Mouse (Mus musculus) thymus, adult 2 months (tissue): Measurements from ENCODE around the gene Rxra. TPM values are rescaled to one million over a fixed set of nuclear protein-coding genes. Genes with fewer than 3 reads are reported as not detected.

ENCODE experiments used
- DNase-seq: peaks from one replicate; pipeline ENCODE4 v3.0.0; 2021
- H3K27ac ChIP-seq: fragments of 200-500 bp; 2 replicates; pipeline ENCODE4 v1.5.1; 2012; ENCODE audit warnings: low read length, control low read depth; ENCODE audit not compliant: control insufficient read depth, insufficient read depth
- H3K27me3 ChIP-seq: fragments of 200-500 bp; 2 replicates; pipeline ENCODE4 v1.6.1; 2012; ENCODE audit warnings: mild to moderate bottlenecking, low read length, moderate library complexity, mixed read lengths; ENCODE audit not compliant: control insufficient read depth, insufficient read depth
- H3K36me3 ChIP-seq: fragments of 200-500 bp; 2 replicates; pipeline ENCODE4 v1.6.1; 2012; ENCODE audit warnings: mild to moderate bottlenecking, low read length, moderate library complexity; ENCODE audit not compliant: control insufficient read depth, insufficient read depth
- H3K4me1 ChIP-seq: fragments of 200-500 bp; replicated peaks from 2 replicates; pipeline ENCODE4 v1.6.1; 2012; ENCODE audit warnings: low read length; ENCODE audit not compliant: control insufficient read depth, insufficient read depth
- H3K4me3 ChIP-seq: fragments of 200-500 bp; 2 replicates; pipeline ENCODE4 v1.5.1; 2012; ENCODE audit warnings: mild to moderate bottlenecking, low read length, control low read depth, moderate library complexity; ENCODE audit not compliant: control insufficient read depth, insufficient read depth
- CTCF ChIP-seq: fragments of 200-500 bp; IDR thresholded peaks from 2 replicates; pipeline ENCODE4 v1.5.1; 2012; ENCODE audit warnings: mild to moderate bottlenecking, control low read depth, low read length, moderate library complexity, borderline replicate concordance; ENCODE audit not compliant: control insufficient read depth, poor library complexity, insufficient read depth; ENCODE audit errors: extremely low read depth
- POLR2A ChIP-seq: fragments of 200-500 bp; IDR thresholded peaks from 2 replicates; pipeline ENCODE4 v1.6.1; 2012; ENCODE audit warnings: mild to moderate bottlenecking, low read length, control low read depth, moderate library complexity; ENCODE audit not compliant: control insufficient read depth, poor library complexity, insufficient read depth; ENCODE audit errors: extremely low read depth
- WGBS: fragments of 180-500 bp; shearing (Covaris S2); methylation state at CpG from one replicate; pipeline ENCODE4 v1.1.7; 2018; 5-methylcytosine and 5-hydroxymethylcytosine counted together
- polyA plus RNA-seq: library from polyadenylated mRNA; depleted of rRNA; stranded (reverse); fragments of >200 nt; gene quantifications from 2 replicates; pipeline ENCODE4 v1.2.3, GENCODE M21; 2012

Gene Rxra
- polyA plus RNA-seq, 1 experiment, result 40.3 TPM

DNA sequence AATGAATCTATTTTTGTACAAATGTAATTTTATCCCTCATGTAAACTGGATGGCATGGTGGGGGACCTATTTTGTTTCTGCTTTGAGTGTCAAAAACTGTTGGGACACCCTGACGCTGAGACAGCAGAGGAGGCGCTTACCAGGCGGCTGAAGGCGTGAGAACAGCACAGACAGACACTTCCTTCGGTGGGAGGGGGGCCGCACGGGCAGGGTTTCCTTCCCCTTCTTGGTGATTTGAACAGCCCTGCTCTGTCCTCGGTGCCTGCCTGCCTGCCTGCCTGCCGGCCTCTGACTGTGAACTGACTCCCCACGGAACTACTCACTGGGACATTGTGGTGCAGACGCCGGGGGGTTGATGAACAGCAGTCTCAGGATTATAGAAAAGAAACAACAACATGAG, 86.3 kb downstream of the Rxra start:
- Histone ChIP-seq H3K27me3 (no peaks in the 10 kb centered on the region), H3K4me1 (peaks cover 4% of the 10 kb centered on the region; the same call in 1 of the 2 replicates), H3K36me3 (no peaks in the 10 kb centered on the region), H3K27ac (no peak overlapping the region), H3K4me3 (no peak overlapping the region)
- TF ChIP-seq CTCF, result no peak
- no peak for TF ChIP-seq POLR2A
- no peak for DNase-seq
- 34% methylated on average over 12 of the region's 12 CpGs for WGBS

DNA sequence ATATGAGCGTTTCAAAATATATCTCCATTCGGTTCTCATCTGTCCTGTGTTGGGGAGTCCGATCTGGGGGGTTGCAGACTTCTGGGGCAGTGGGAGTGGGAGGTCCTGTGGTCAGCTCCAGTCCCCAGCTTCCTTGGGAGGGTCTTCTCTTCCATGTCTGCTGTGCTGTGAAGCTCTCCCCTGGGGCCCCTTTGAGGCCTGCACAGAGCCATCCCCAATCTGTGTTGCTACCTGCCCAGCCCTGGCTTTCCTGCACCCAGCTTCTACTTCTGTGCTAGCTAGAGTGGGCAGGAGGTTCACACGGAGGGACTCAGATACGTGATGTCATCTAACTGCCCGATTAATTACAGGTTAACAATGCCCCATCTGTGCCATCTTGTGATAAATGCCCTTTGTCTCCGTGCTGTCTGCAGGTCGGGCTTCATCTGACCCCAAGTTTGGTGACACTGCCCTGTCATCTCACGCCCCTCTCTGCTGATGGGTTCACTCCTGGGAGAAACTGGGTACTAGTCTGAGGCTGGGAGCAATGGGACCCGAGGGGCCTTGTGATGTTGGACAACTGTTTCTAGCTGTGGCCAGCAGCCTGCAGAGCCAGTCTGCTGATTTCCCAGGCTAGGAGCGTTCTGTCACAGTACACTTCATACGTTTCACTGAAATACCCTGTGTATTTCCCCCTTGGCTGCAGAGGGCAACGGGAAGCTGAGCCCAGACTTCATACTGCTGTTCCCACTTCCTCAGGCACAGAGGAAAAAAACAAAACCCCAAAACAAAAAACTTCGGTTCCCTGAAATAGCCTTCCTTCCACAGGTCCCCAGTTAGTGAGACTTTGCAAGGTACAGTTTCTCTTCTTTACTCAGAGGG, 86.9 kb downstream of the Rxra start:
- WGBS, result 88% methylated on average over 14 of the region's 14 CpGs
- Histone ChIP-seq H3K27ac (no peak overlapping the region), H3K4me3 (no peak overlapping the region), H3K27me3 (no peaks in the 10 kb centered on the region), H3K36me3 (no peaks in the 10 kb centered on the region), H3K4me1 (peaks cover 4% of the 10 kb centered on the region; the same call in 1 of the 2 replicates)
- DNase-seq, result no peak
- no peak for TF ChIP-seq CTCF
- no peak for TF ChIP-seq POLR2A

DNA sequence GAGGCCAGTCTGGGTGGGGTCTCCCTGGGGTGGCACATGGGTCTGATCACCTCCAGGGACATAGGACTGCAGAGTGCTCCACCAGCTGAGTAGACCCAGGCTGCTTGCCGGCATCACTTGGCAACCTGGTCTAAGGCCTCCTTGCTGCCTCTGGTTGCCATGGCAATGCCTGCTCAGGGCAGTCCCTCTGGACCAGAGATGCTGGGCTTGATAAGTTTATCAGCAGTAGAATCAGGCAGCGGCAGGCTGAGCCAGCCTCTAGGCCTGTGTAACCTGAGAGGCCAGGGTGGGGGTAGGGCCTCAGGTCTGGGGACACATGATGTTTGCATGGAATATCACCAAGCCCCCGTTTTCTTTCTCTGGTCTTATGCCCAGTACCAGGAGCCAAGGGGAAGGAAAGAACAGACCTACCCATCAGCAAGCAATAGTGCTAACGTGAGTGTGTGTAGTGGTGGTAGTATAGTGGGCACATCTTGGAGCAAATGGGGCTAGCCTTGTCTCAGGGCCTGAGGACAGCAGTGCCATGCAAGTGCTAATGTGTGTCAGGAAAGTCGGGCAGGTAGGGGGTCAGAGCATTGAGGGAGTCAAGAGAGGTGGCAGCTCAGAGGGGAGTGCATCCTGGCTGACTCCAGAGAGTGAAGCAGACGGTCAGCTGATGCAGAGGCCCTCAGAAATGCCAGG, 88.2 kb downstream of the Rxra start:
- H3K27me3 ChIP-seq, result no peaks in the 10 kb centered on the region
- DNase-seq, result no peak
- no peaks in the 10 kb centered on the region for H3K4me1 ChIP-seq
- 70% methylated on average over 6 of the region's 6 CpGs for WGBS
- TF ChIP-seq POLR2A (no peak), CTCF (no peak)
- no peak overlapping the region for H3K4me3 ChIP-seq
- H3K36me3 ChIP-seq, result no peaks in the 10 kb centered on the region
- no peak overlapping the region for H3K27ac ChIP-seq

DNA sequence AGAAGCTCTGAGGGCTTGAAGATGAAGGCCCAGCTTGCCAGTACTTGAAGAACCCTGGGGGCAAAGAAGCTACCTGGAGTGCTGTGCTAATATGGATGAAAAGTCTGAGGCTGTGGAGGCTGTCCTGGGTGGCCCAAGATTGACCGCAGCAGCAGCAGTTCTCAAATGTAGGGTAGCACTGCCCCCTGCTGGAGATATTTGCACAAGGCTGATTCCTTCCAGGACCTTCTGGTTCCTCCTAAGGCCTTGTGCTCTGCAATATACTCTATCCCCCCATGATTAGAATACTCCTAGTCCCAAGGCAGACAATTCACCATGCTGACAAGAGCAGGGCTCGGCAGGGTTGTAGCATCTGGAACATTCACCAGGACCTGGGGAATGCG, 88.7 kb downstream of the Rxra start:
- no peak overlapping the region for H3K4me3 ChIP-seq
- H3K27ac ChIP-seq, result no peak overlapping the region
- H3K36me3 ChIP-seq, result no peaks in the 10 kb centered on the region
- H3K27me3 ChIP-seq, result no peaks in the 10 kb centered on the region
- WGBS, result 37% methylated on average over 3 of the region's 3 CpGs
- TF ChIP-seq CTCF (peak; percentile 65; the same call in 1 of the 2 replicates), POLR2A (no peak)
- DNase-seq, result peak; percentile 76
- H3K4me1 ChIP-seq, result no peaks in the 10 kb centered on the region

DNA sequence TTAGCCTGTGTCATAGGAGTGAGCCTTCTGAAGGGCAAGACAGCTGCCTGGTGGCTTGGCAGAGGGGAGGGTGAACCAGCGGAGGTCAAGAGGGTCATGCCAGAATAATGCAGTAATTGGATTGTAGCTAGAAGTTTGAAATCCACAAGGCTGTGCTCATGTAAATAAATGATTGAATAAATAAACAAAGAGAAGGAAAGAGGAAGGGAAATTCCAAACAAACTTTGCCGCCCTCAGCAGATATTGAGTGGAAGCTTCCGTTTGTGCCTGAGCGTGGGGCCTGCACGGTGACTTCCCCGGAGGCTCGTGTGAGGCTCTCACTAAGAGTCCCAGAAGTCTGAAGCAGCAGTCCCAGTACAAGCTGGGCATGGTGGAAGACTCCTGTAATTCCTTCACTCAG, 91.5 kb downstream of the Rxra start:
- 89% methylated on average over 7 of the region's 7 CpGs for WGBS
- TF ChIP-seq CTCF (no peak), POLR2A (no peak)
- no peak for DNase-seq
- H3K36me3 ChIP-seq, result no peaks in the 10 kb centered on the region
- H3K27ac ChIP-seq, result no peak overlapping the region
- no peak overlapping the region for H3K4me3 ChIP-seq
- H3K4me1 ChIP-seq, result no peaks in the 10 kb centered on the region
- no peaks in the 10 kb centered on the region for H3K27me3 ChIP-seq

DNA sequence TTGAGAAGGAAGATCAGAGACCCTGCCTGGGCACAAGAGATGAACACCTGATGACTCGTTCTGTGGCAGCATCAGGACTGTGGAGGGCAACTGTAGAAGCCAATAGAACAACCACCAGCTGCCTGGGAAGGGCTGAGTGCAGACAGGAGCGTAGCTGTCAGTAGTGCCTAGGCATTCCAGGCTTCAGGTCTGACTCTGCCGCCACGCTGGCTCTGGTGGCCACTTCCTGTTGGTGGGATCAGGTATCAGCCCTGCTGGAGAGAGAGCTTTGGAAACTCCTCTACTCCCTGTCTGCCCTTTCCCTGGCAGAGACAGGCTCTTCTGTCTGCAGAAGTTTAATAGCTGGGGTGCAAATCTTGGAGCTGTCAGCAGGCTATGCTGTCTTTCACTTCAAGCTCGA, 93.5 kb downstream of the Rxra start:
- DNase-seq, result no peak
- 37% methylated on average over 5 of the region's 5 CpGs for WGBS
- no peaks in the 10 kb centered on the region for H3K27me3 ChIP-seq
- no peak overlapping the region for H3K4me3 ChIP-seq
- H3K4me1 ChIP-seq, result no peaks in the 10 kb centered on the region
- no peak for TF ChIP-seq POLR2A
- TF ChIP-seq CTCF, result no peak
- H3K27ac ChIP-seq, result no peak overlapping the region
- H3K36me3 ChIP-seq, result no peaks in the 10 kb centered on the region

DNA sequence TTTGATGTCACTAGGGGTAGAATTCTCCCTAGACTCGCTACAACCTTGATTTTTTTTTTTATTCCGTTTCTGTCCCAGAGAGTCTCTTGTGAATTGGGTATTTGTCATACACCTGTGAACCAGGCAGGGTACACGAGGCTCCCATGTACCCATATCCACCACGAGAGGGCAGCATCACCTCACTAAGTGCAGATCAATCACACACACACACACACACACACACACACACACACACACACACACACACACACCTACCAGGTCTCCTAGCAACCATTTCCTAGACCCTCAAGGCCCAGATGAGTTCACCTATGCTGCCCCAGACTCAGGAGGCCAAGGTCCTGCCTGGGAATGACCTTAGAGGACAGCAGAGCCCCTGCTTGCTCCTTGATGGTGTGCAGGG, 94.0 kb downstream of the Rxra start:
- 4% methylated on average over 4 of the region's 4 CpGs for WGBS
- no peak for TF ChIP-seq POLR2A
- TF ChIP-seq CTCF, result peak; percentile 63; the same call in 1 of the 2 replicates
- no peaks in the 10 kb centered on the region for H3K4me1 ChIP-seq
- no peak overlapping the region for H3K4me3 ChIP-seq
- no peak overlapping the region for H3K27ac ChIP-seq
- H3K27me3 ChIP-seq, result no peaks in the 10 kb centered on the region
- no peaks in the 10 kb centered on the region for H3K36me3 ChIP-seq
- peak; percentile 61 for DNase-seq
